Mouse (Mus musculus) T-helper 1 cell (primary cell): ENCODE results near the gene Ntf5.

Experiments
- in situ Hi-C: fragments of 300-600 bp; cut with MboI, MseI; formaldehyde crosslinking; loops from one replicate; pipeline ENCODE4 v1.15.1; 2025; ENCODE audit warnings: high pct_unique_total_duplicates

Ntf5 gene

GRCm38 (mm10) chr7:45413113-45413863 is at the start of gene Ntf5:
Gene Ntf5 (plus strand): TSS chr7:45413695.
- in situ Hi-C loops: no loop called here

- in situ Hi-C loops: loop anchor here (10.0 kb wide), 1 partner anchor 1059 kb away; the partner anchor contains the start of gene Clec11a
Observed at GRCm38 (mm10) chr7:45363983-45364382, 49.5 kb upstream of the Ntf5 start.

DNA sequence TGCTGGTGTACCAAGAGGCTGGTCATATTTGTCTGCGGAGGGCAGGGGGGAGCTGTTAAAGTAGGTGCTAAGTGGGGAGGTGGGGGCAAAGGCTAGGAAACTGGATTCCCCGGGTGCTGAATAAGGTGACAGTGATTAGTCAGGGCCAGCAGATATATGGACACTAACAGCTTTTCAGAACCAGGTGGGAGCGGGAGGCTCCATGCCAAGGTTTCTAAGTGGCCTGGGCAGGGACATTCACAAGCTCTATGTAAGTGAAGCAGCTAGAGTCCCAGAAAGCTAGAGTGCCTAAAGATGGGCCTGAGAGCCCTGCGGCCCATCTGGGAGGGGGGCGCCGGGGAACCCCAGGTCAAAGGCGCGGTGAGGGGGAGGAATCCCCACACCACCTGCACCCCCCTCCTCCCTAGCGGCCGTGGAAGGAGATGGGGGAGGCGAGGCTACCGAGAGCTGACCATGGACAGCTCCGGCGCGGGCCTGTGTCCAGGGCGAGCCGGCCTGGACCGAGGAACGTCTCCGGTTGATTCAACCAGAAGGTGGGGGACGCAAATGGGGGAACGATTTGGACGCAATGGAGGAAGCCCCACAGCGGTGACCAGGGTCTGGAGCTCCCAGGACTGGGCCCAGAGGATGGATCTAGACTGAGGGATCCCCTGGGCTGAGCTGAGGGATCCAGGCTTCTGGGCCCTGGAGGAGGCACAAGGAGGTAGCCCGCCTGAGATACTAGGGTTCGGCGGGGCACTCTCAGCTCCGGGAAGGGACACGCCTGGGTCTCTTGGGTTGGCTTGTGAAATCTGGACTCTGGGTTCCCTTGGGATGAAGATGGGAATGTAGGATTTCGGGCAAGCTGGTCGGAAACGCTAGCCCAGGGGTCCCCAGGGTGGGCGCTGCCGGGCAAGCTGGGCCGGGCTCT is 47.5 kb upstream of the Ntf5 start:
- in situ Hi-C loops: loop anchor here (5.0 to 10.0 kb wide), 2 partner anchors 426 to 1061 kb away; partner anchors contain the start of gene Clec11a

DNA sequence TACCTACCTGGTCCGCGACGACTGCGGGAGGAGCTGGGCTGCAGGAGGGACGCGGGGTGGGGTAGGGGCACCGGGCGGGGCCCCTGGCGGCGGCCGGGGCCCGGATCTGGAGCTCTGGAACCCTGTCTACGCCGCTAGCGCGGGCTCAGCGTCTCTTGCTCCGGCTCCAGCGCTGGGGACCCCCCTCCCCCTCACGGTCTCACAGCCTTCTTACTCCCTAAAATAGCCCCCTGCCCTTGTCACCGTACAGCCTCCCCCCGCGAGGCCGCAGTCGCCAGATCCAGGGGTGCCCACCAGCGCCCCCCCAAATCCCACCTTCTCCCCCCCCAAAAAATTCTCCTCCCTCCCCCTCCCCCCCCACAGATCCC is 46.9 kb upstream of the Ntf5 start, which contains the start of gene Ppfia3:
Gene Ppfia3 (minus strand): TSS at position 368 of the 368 bp plus-strand sequence.
- in situ Hi-C loops: loop anchor here (5.0 to 10.0 kb wide), 2 partner anchors 426 to 1062 kb away; partner anchors contain the start of gene Clec11a

DNA sequence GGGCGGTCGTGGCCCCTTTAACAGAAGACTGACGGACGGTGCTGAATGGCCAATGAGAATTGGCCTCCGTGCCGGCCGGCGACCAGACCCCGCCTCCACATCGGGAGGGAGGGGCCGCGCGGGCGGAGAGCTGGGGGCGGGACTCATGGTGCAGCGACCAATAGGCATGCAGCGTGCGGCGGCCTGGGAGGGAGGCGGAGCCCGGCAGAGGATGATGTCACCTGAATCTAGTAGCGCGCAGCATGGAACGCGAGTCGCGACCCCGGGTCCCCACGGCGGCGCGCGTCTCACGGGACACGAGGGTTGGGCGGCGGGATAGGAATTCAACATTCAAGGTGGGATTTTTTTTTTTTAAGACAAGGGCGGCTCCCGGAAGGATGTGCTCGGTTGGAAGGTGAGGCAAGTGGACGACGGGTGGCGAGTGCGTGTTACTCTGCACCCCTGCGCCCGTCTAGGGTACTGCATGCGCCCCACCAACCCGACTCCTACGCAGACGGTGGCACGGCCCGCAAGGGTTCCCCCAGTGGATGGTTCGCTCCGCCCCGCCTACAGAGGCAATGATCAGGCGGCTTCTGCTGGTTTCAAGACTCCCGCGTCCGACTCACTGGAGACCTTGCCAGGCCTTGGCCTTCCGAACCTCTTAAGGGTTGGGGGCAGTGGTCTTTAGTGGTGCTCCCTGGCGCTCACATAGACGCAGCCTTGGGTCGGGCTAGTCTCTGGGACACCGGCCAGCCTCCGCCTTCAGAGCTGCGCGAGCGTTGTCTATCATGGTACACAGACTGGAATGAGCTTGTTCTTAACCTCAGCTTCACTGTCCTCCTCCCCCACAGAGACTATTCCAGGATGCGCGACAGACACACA is 46.2 kb upstream of the Ntf5 start:
- in situ Hi-C loops: loop anchor here (5.0 to 10.0 kb wide), 2 partner anchors 425 to 1062 kb away; partner anchors contain the start of gene Clec11a

DNA sequence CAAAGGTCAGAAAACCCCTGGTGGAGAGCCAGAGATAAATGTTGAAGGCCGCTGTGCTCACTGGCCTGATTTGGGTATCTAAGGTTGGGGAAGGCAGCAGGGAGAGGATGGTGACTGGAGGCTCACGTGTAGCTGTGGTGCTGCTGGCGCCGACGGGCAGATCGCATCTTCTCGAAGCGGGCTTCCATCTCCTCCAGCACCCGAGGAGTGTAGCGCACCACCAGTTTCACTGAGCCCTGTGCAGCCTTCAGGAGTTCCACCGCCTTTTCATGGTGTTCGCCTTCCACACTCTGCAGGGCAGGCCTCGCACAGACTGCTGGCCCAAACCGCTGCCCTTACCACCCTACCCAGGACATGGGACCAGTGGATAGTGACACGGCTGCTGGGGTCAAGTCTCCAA is 45.3 kb upstream of the Ntf5 start:
- in situ Hi-C loops: loop anchor here (5.0 to 10.0 kb wide), 2 partner anchors 424 to 1063 kb away; partner anchors contain the start of gene Clec11a

DNA sequence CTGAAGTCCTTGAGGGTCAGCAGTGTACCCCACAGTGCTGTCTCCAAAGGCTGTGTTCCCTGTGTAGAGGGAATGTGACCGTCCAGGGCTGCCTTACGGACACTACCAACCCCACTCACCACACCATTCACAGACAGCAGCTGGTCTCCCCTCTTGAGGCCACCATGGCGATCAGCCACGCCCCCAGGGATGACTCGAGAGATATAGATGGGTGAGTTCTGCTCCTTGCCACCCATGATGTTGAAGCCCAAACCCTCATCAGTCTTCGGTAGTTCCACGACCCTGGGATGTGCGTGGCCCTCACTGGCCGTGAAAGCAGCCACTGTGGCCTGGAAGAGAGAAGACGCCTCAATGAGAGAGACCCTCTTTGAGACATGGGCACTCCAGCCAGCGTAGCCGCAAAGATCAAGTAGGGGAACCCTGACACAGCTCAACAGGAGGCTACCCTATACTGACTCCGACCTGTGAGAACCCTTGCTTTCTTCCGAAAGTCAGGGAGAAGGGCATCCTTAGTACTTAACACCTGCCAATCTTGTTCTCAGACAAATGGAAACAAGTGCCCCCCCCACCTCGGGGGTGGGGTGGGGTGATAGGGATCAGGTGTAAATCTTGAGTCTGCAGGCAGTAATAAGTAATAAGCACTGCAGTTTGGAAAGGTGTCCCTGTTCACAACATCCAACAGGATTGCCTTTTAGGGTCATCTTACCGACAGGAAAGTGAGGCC is 44.3 kb upstream of the Ntf5 start:
- in situ Hi-C loops: loop anchor here (5.0 to 10.0 kb wide), 2 partner anchors 423 to 1064 kb away; partner anchors contain the start of gene Clec11a

- in situ Hi-C loops: loop anchor here (5.0 to 10.0 kb wide), 2 partner anchors 422 to 1065 kb away; partner anchors contain the start of gene Clec11a
Observed at GRCm38 (mm10) chr7:45369836-45370474, 43.5 kb upstream of the Ntf5 start.

DNA sequence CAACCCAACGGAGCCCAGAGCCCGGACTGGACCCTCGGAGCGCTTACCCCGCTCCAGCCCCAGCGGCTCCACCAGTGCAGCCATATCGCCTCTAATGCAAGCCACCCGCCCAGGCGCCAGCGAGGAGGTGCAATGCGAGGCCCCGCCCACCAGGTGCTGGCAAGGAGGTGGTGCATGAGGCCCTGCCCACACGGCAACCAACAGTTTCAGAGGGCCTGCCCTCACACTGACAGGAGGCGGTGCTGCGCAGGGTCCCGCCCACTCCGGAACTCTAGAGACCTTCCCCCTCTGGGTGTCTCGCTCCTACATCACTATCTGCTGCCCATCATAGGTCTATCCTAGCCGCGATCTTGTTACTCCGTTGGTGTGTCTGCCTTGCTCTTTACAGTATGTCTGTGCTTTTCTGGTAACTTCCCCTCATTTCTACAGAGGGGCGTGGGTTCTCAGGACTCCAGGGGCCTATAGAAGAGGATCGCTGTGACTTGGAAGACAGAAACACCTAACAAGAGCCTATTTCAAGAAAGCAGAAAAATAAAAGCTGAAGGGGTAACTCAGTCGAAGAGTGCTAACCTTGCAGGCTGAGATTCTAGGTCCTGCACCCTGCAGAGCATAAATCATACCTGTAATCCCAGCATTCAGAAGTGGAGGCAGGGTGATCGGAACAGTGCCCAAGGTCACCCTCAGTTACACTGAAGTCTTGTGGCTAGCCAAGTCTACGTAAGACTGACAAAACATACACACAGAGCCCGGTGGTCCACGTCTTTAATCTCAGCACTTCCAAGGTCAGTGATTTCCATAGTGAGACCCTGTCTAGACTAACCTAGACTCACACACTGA is 42.8 kb upstream of the Ntf5 start, which contains the start of gene Lin7b:
Gene Lin7b (minus strand): TSS at position 109 of the 837 bp plus-strand sequence.
- in situ Hi-C loops: no loop called here

DNA sequence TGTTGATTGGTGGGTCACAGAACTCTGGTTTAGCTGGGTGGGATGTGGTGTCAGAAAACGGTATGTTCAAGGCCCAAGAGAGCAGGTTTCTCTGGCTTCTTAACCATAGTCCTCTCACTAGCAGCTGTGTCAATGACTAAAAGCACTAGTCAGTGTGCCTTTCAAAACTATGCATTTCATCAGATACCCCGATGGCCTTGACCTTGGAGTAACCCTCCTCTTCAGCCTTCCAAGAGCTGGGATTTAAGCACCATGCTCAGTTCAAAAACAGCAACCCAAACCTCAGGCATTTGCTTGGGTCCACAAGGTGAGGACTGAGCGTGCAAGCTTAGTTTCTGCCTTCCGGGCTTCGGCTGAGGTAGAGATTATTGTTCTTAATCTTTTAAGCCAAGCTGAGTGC is 41.1 kb upstream of the Ntf5 start:
- in situ Hi-C loops: no loop called here

GRCm38 (mm10) chr7:45374620-45375019 is 38.9 kb upstream of the Ntf5 start:
- in situ Hi-C loops: no loop called here

- in situ Hi-C loops: no loop called here
Observed at GRCm38 (mm10) chr7:45376057-45376456, 37.4 kb upstream of the Ntf5 start.

DNA sequence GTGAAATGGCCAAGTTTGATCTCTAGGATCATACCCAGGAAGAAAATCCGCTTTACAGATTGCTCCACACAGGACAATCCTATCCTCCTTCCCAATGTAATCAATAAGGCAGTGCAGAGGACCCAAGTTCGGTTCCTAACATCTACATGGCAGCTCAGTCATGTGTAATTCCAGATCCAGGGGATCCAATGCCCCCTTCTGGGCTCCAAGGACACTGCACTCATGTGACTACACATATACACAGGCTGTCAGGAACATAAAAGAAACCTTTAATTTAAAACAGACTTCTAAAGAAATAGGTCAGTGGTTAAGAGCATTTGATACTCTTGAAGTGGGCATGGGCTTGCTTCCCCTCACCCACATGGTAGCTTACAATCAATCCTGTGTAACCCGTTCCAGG is 27.4 kb upstream of the Ntf5 start:
- in situ Hi-C loops: no loop called here

DNA sequence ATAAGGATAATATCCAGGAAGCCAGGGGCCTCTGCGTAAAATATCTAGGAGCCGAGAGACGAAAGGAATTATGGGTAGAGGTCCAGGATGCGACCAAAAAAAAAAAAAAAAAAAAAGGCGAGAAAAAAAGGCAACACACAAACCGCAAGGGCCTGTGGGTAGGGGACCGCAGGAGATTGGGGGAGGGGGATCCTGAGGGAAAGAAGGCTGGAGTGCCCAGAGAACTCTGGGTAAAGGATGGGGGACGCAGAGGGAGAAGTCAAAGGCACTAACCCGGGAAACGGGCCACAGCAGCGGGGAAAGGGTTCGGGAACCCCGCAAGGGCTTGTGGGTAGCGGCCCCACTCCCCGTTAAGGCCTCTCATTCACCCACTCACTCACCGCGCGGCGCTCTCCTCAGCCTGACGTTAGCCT is 18.4 kb upstream of the Ntf5 start:
- in situ Hi-C loops: loop anchor here (5.0 kb wide), 1 partner anchor 78 kb away; no protein-coding TSS in a partner anchor

DNA sequence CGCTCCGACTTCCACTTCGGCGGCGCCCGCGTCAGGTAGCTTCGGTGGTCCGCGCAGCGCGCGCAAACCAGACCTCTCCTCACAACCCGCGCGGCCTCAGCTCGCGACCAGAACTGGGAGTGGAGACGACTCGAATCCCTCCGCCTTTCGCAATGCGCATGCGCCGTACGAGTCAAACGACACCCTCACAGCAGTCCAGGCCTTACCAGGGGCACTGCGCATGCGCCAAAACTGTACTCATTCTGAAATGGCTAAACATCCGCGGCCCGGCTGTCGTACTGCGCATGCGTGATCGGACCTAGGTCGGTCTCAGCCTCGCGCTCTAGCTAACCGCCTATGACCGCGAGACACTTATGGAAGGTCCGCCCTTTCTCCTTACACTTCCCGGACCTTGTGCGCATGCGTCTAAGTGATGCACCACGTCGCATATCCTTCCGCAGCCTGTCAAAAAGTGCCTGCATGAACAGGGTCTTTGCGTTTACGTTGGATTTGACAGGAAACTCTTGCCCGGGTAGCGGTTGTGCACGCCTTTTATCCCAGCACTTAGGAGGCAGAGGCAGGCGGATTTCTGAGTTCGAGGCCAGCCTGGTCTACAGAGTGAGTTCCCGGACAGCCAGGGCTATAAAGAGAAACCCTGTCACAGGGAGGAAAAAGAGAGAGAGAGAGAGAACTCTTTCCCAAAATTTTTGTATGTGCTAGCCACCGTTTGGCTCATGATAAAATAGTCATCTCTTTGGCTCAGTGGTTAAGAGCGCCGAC is 17.7 kb upstream of the Ntf5 start, which contains the start of gene Snrnp70:
Gene Snrnp70 (minus strand): TSS at position 165 of the 759 bp plus-strand sequence.
- in situ Hi-C loops: loop anchor here (5.0 kb wide), 1 partner anchor 78 kb away; no protein-coding TSS in a partner anchor

- in situ Hi-C loops: loop anchor here (5.0 kb wide), 1 partner anchor 79 kb away; no protein-coding TSS in a partner anchor
Observed at GRCm38 (mm10) chr7:45396337-45396775, 17.1 kb upstream of the Ntf5 start.

DNA sequence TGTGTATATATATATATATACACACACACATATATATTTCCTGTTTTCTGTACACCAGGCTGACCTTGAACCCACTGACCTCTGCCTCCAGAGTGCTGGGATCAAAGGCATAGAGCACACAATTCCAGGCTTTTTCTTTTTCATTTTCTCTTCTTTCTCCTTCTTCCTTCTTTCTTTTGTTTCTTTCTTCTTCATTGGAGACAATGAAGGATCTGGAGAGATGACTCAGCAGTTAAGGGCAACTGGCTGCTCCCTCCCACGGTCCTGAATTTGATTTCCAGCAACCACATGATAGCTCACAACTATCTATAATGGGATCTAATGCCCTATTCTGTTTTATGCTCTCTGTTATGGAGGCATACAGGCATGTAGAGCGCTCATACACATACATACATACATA is 16.7 kb upstream of the Ntf5 start:
- in situ Hi-C loops: loop anchor here (5.0 kb wide), 1 partner anchor 79 kb away; no protein-coding TSS in a partner anchor
